Mouse (Mus musculus): ENCODE measurements around the gene Olfr572. TPM values are rescaled to one million over a fixed set of nuclear protein-coding genes. Genes with fewer than 3 reads are reported as not detected.

Olfr572 gene
- polyA plus RNA-seq, 1 experiment from 2014 or later, result not detected

DNA sequence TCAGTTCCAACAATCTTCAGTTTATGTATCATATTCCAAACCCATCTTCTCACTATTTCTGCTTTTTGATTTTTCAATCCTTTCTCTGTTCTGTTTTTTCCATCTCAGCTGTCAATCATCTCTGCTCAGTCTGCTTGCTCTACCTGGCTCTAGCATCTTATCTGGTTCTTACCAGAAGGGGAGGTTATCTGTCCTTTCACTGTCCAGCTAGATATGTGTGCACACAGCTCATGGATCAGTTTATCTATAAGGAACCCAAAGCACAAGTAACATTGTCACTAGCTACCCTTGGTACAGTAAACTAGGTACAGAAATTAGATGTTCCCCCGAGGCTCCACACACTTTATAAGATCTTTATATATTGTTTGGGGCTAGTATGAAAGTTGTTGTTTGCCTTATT is 19.2 kb downstream of the Olfr572 start:
- no peaks in the 10 kb centered on the region for H3K4me1 ChIP-seq (ENCODE audit: control insufficient read depth, insufficient read depth, low read length)
- H3K9me3 ChIP-seq (ENCODE audit: control insufficient read depth, low read length), result no peaks in the 10 kb centered on the region
- ATAC-seq, result no peak
- no peaks in the 10 kb centered on the region for H3K36me3 ChIP-seq (ENCODE audit: control insufficient read depth, insufficient read depth, low read length)
- H3K9ac ChIP-seq (ENCODE audit: low read depth, low read length), result no peak overlapping the region
- H3K4me3 ChIP-seq (ENCODE audit: low read length), result no peak overlapping the region
- no peak overlapping the region for H3K4me2 ChIP-seq (ENCODE audit: low read depth, low read length)
- WGBS, result 80% methylated on average over 1 of the region's 1 CpGs
- no peaks in the 10 kb centered on the region for H3K27me3 ChIP-seq (replicated peaks; ENCODE audit: control insufficient read depth, insufficient read depth, low read length)
- H3K27ac ChIP-seq (ENCODE audit: low read length), result no peak overlapping the region

- no peak within 1 kb of the TSS for H3K4me3 ChIP-seq (ENCODE audit: low read length)
- H3K27ac ChIP-seq (ENCODE audit: low read length), result no peak within 1 kb of the TSS
- H3K27me3 ChIP-seq (replicated peaks; ENCODE audit: control insufficient read depth, insufficient read depth, low read length), result no peaks in the 10 kb centered on the region
- no peaks in the 10 kb centered on the region for H3K4me1 ChIP-seq (ENCODE audit: control insufficient read depth, insufficient read depth, low read length)
- no peak for ATAC-seq
- H3K36me3 ChIP-seq (ENCODE audit: control insufficient read depth, insufficient read depth, low read length), result no peaks in the 10 kb centered on the region
- no peak within 1 kb of the TSS for H3K4me2 ChIP-seq (ENCODE audit: low read depth, low read length)
- H3K9me3 ChIP-seq (ENCODE audit: control insufficient read depth, low read length), result no peaks in the 10 kb centered on the region
- H3K9ac ChIP-seq (ENCODE audit: low read depth, low read length), result no peak within 1 kb of the TSS
- WGBS, result 83% methylated on average over 1 of the region's 1 CpGs
These were observed 24.0 kb downstream of the Olfr572 start, which contains the start of gene Olfr574 for GRCm38 (mm10) chr7:102948167-102948566. Gene Olfr574, plus strand, starts transcription at chr7:102948467.

DNA sequence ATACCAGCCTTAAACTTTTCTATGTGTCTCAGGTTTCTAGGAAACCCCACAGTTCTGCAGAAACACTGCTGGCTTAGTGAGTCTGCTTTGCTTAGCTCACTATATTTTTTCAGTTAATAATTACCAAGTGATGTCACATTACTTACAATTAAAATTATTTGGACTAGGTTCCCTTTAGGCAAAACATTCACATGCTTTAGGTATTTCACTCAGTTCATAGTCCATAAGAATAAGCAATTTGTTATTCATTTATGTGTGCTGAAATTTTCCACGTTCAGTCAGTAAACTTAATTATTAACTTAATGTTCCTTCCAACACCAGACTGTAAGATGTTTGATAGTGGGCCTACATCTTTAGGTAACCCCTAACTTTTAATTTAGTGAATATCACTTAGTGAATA is 26.5 kb downstream of the Olfr572 start:
- no peak overlapping the region for H3K4me3 ChIP-seq (ENCODE audit: low read length)
- 40% methylated on average over 1 of the region's 1 CpGs for WGBS
- no peak for ATAC-seq

DNA sequence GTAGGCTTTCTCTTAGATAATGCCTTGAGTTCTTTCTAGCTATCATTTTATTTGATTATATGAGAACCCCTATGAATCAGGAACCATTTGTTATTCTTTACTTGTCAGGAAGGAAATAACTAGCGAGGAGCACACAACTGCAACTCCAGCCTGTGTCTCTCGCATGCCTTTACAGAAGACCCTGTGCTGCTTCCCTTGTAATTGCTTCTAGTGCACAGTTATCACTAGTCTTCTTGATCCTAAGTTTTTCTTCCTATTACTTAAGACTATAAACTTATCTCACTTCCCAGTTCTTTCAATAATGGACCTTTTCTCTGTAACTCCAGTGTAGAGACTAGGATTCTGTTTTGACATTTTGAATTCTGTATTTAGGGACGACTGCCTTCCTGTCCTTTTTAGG is 33.9 kb downstream of the Olfr572 start:
- Histone ChIP-seq H3K9ac (ENCODE audit: low read depth, low read length) (no peak overlapping the region), H3K4me3 (ENCODE audit: low read length) (no peak overlapping the region), H3K4me2 (ENCODE audit: low read depth, low read length) (no peak overlapping the region), H3K36me3 (ENCODE audit: control insufficient read depth, insufficient read depth, low read length) (no peaks in the 10 kb centered on the region), H3K4me1 (ENCODE audit: control insufficient read depth, insufficient read depth, low read length) (no peaks in the 10 kb centered on the region), H3K9me3 (ENCODE audit: control insufficient read depth, low read length) (no peaks in the 10 kb centered on the region), H3K27ac (ENCODE audit: low read length) (no peak overlapping the region), H3K27me3 (replicated peaks; ENCODE audit: control insufficient read depth, insufficient read depth, low read length) (no peaks in the 10 kb centered on the region)
- 56% methylated on average over 3 of the region's 3 CpGs for WGBS
- ATAC-seq, result no peak

More for the DNA sequence above, 26.5 kb downstream of the Olfr572 start:
- Histone ChIP-seq H3K9me3 (ENCODE audit: control insufficient read depth, low read length) (no peaks in the 10 kb centered on the region), H3K4me2 (ENCODE audit: low read depth, low read length) (no peak overlapping the region), H3K9ac (ENCODE audit: low read depth, low read length) (no peak overlapping the region), H3K36me3 (ENCODE audit: control insufficient read depth, insufficient read depth, low read length) (no peaks in the 10 kb centered on the region), H3K27ac (ENCODE audit: low read length) (no peak overlapping the region), H3K4me1 (ENCODE audit: control insufficient read depth, insufficient read depth, low read length) (no peaks in the 10 kb centered on the region), H3K27me3 (replicated peaks; ENCODE audit: control insufficient read depth, insufficient read depth, low read length) (no peaks in the 10 kb centered on the region)

DNA sequence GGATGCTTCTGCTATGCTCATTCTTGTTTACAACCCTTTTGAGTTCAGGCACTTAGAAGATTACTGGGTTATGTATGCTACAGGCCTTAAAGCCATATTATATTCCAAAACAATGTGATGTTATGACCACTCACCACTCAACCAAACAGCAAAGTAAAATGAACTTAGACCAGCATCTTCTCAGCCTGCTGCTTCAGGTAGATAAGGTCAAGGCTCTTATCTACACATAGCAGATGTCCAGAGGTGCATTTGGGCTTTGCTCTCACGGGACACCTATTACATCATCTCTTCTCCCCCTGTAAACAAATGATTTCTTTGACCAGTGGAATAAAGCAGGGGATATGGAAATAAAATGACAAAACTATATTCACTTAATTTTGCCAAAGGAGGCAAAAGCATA is 34.4 kb downstream of the Olfr572 start, which contains the start of gene Olfr575:
Gene Olfr575 (minus strand): TSS at position 183 of the 400 bp plus-strand sequence.
- Histone ChIP-seq H3K9ac (ENCODE audit: low read depth, low read length) (no peak within 1 kb of the TSS), H3K27ac (ENCODE audit: low read length) (no peak within 1 kb of the TSS), H3K4me1 (ENCODE audit: control insufficient read depth, insufficient read depth, low read length) (no peaks in the 10 kb centered on the region), H3K27me3 (replicated peaks; ENCODE audit: control insufficient read depth, insufficient read depth, low read length) (no peaks in the 10 kb centered on the region), H3K4me3 (ENCODE audit: low read length) (no peak within 1 kb of the TSS), H3K36me3 (ENCODE audit: control insufficient read depth, insufficient read depth, low read length) (no peaks in the 10 kb centered on the region), H3K4me2 (ENCODE audit: low read depth, low read length) (no peak within 1 kb of the TSS), H3K9me3 (ENCODE audit: control insufficient read depth, low read length) (no peaks in the 10 kb centered on the region)
- 43% methylated on average over 1 of the region's 1 CpGs for WGBS
- ATAC-seq, result no peak

GRCm38 (mm10) chr7:102962360-102962759 is 38.2 kb downstream of the Olfr572 start, which contains the start of gene Olfr576:
Gene Olfr576, plus strand, starts transcription at chr7:102962660.
- Histone ChIP-seq H3K9ac (ENCODE audit: low read depth, low read length) (no peak within 1 kb of the TSS), H3K9me3 (ENCODE audit: control insufficient read depth, low read length) (no peaks in the 10 kb centered on the region), H3K4me2 (ENCODE audit: low read depth, low read length) (no peak within 1 kb of the TSS), H3K4me1 (ENCODE audit: control insufficient read depth, insufficient read depth, low read length) (no peaks in the 10 kb centered on the region), H3K36me3 (ENCODE audit: control insufficient read depth, insufficient read depth, low read length) (no peaks in the 10 kb centered on the region), H3K4me3 (ENCODE audit: low read length) (no peak within 1 kb of the TSS), H3K27ac (ENCODE audit: low read length) (no peak within 1 kb of the TSS), H3K27me3 (replicated peaks; ENCODE audit: control insufficient read depth, insufficient read depth, low read length) (no peaks in the 10 kb centered on the region)
- no peak for ATAC-seq
- 18% methylated on average over 2 of the region's 2 CpGs for WGBS

DNA sequence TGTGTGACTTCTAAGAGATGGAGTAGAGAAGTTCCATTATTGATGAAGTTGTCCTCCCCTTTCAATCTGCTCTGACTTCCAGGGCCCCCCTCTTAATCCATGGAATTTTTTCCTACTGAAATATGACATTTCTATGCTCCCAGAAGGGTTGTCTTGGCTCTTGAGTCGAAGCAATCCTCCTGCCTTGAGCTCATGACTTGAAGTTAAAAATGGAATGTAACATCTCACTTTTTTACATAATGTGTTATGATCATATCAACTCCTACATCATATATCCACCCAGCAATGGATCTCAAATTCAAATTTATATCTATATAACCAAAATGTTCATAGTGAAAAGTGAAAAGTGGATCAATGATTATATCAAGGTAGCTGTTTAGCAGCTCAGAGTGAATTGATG is 50.2 kb downstream of the Olfr572 start:
- Histone ChIP-seq H3K4me2 (ENCODE audit: low read depth, low read length) (no peak overlapping the region), H3K9ac (ENCODE audit: low read depth, low read length) (no peak overlapping the region), H3K36me3 (ENCODE audit: control insufficient read depth, insufficient read depth, low read length) (no peaks in the 10 kb centered on the region), H3K27me3 (replicated peaks; ENCODE audit: control insufficient read depth, insufficient read depth, low read length) (no peaks in the 10 kb centered on the region), H3K9me3 (ENCODE audit: control insufficient read depth, low read length) (no peaks in the 10 kb centered on the region), H3K4me3 (ENCODE audit: low read length) (no peak overlapping the region), H3K27ac (ENCODE audit: low read length) (no peak overlapping the region), H3K4me1 (ENCODE audit: control insufficient read depth, insufficient read depth, low read length) (no peaks in the 10 kb centered on the region)
- WGBS, result 49% methylated on average over 1 of the region's 1 CpGs
- ATAC-seq, result no peak

- Histone ChIP-seq H3K4me3 (ENCODE audit: low read length) (no peak within 1 kb of the TSS), H3K27me3 (replicated peaks; ENCODE audit: control insufficient read depth, insufficient read depth, low read length) (no peaks in the 10 kb centered on the region), H3K4me2 (ENCODE audit: low read depth, low read length) (no peak within 1 kb of the TSS), H3K36me3 (ENCODE audit: control insufficient read depth, insufficient read depth, low read length) (no peaks in the 10 kb centered on the region), H3K9ac (ENCODE audit: low read depth, low read length) (no peak within 1 kb of the TSS), H3K9me3 (ENCODE audit: control insufficient read depth, low read length) (no peaks in the 10 kb centered on the region), H3K4me1 (ENCODE audit: control insufficient read depth, insufficient read depth, low read length) (no peaks in the 10 kb centered on the region), H3K27ac (ENCODE audit: low read length) (no peak within 1 kb of the TSS)
- 82% methylated on average over 2 of the region's 2 CpGs for WGBS
- ATAC-seq, result no peak
These were observed 51.6 kb downstream of the Olfr572 start, which contains the start of gene Olfr577 for GRCm38 (mm10) chr7:102975843-102976242. Gene Olfr577, minus strand, starts transcription at chr7:102975943.

Measured in intestine, embryonic 16.5 days (tissue).